Mouse (Mus musculus): ENCODE results near the gene Tspan18. TPM values are rescaled to one million over a fixed set of nuclear protein-coding genes. Genes with fewer than 3 reads are reported as not detected.

The Tspan18 gene
- polyA plus RNA-seq, 1 experiment from 2014 or later: 16.4 TPM

- 2% methylated on average over 41 of the region's 41 CpGs for WGBS
- H3K36me3 ChIP-seq: no peaks in the 10 kb centered on the region
- peak overlapping the region; percentile 47; the same call in 1 of the 2 replicates for H3K9ac ChIP-seq (replicated peaks)
- no peak for ATAC-seq (ENCODE audit: insufficient number of reproducible peaks, insufficient read depth, low FRiP score, low TSS enrichment, low read depth)
- H3K4me1 ChIP-seq (replicated peaks): peaks cover 39% of the 10 kb centered on the region
- H3K4me2 ChIP-seq: peak overlapping the region; percentile 63
- no peak overlapping the region for H3K27ac ChIP-seq
- peak overlapping the region; percentile 34 for H3K4me3 ChIP-seq (replicated peaks)
- H3K9me3 ChIP-seq: no peaks in the 10 kb centered on the region
- peaks cover 94% of the 10 kb centered on the region for H3K27me3 ChIP-seq
These were observed 154.0 kb downstream of the Tspan18 start for GRCm38 (mm10) chr2:93180077-93180844.

- ATAC-seq (ENCODE audit: insufficient number of reproducible peaks, insufficient read depth, low FRiP score, low TSS enrichment, low read depth): no peak
- no peaks in the 10 kb centered on the region for H3K9me3 ChIP-seq
- no peak overlapping the region for H3K9ac ChIP-seq (replicated peaks)
- 39% methylated on average over 5 of the region's 5 CpGs for WGBS
- no peak overlapping the region for H3K27ac ChIP-seq
- H3K27me3 ChIP-seq: peaks cover 87% of the 10 kb centered on the region
- H3K36me3 ChIP-seq: no peaks in the 10 kb centered on the region
- no peak overlapping the region for H3K4me3 ChIP-seq (replicated peaks)
- H3K4me1 ChIP-seq (replicated peaks): peaks cover 46% of the 10 kb centered on the region
- H3K4me2 ChIP-seq: peak overlapping the region; percentile 63
These were observed 154.7 kb downstream of the Tspan18 start for GRCm38 (mm10) chr2:93179603-93180002.

- 82% methylated on average over 4 of the region's 4 CpGs for WGBS
- H3K9me3 ChIP-seq: no peaks in the 10 kb centered on the region
- H3K4me1 ChIP-seq (replicated peaks): peaks cover 53% of the 10 kb centered on the region
- H3K9ac ChIP-seq (replicated peaks): no peak overlapping the region
- H3K27ac ChIP-seq: no peak overlapping the region
- H3K4me2 ChIP-seq: no peak overlapping the region
- H3K4me3 ChIP-seq (replicated peaks): no peak overlapping the region
- H3K36me3 ChIP-seq: no peaks in the 10 kb centered on the region
- peaks cover 84% of the 10 kb centered on the region for H3K27me3 ChIP-seq
- no peak for ATAC-seq (ENCODE audit: insufficient number of reproducible peaks, insufficient read depth, low FRiP score, low TSS enrichment, low read depth)
These were observed 156.0 kb downstream of the Tspan18 start for GRCm38 (mm10) chr2:93178313-93178677.

GRCm38 (mm10) chr2:93177668-93178312 is 156.5 kb downstream of the Tspan18 start:
- 80% methylated on average over 20 of the region's 20 CpGs for WGBS
- H3K27me3 ChIP-seq: peaks cover 84% of the 10 kb centered on the region
- H3K9me3 ChIP-seq: no peaks in the 10 kb centered on the region
- H3K4me1 ChIP-seq (replicated peaks): peaks cover 53% of the 10 kb centered on the region
- H3K4me2 ChIP-seq: no peak overlapping the region
- no peak overlapping the region for H3K27ac ChIP-seq
- H3K9ac ChIP-seq (replicated peaks): no peak overlapping the region
- no peak overlapping the region for H3K4me3 ChIP-seq (replicated peaks)
- ATAC-seq (ENCODE audit: insufficient number of reproducible peaks, insufficient read depth, low FRiP score, low TSS enrichment, low read depth): no peak
- H3K36me3 ChIP-seq: no peaks in the 10 kb centered on the region

- H3K4me1 ChIP-seq (replicated peaks): peaks cover 53% of the 10 kb centered on the region
- H3K27me3 ChIP-seq: peaks cover 82% of the 10 kb centered on the region
- H3K9me3 ChIP-seq: no peaks in the 10 kb centered on the region
- no peak overlapping the region for H3K9ac ChIP-seq (replicated peaks)
- WGBS: 3% methylated on average over 17 of the region's 17 CpGs
- peak overlapping the region; percentile 41 for H3K4me2 ChIP-seq
- peak overlapping the region; percentile 10; the same call in 1 of the 2 replicates for H3K4me3 ChIP-seq (replicated peaks)
- no peaks in the 10 kb centered on the region for H3K36me3 ChIP-seq
- no peak for ATAC-seq (ENCODE audit: insufficient number of reproducible peaks, insufficient read depth, low FRiP score, low TSS enrichment, low read depth)
- no peak overlapping the region for H3K27ac ChIP-seq
These were observed 157.2 kb downstream of the Tspan18 start for GRCm38 (mm10) chr2:93176871-93177667.

- H3K27me3 ChIP-seq: peaks cover 82% of the 10 kb centered on the region
- no peak overlapping the region for H3K27ac ChIP-seq
- peaks cover 53% of the 10 kb centered on the region for H3K4me1 ChIP-seq (replicated peaks)
- H3K36me3 ChIP-seq: no peaks in the 10 kb centered on the region
- WGBS: 27% methylated on average over 4 of the region's 4 CpGs
- no peak overlapping the region for H3K9ac ChIP-seq (replicated peaks)
- ATAC-seq (ENCODE audit: insufficient number of reproducible peaks, insufficient read depth, low FRiP score, low TSS enrichment, low read depth): no peak
- H3K4me2 ChIP-seq: peak overlapping the region; percentile 41
- no peaks in the 10 kb centered on the region for H3K9me3 ChIP-seq
- no peak overlapping the region for H3K4me3 ChIP-seq (replicated peaks)
These were observed 158.0 kb downstream of the Tspan18 start for GRCm38 (mm10) chr2:93176193-93176798.

- Histone ChIP-seq H3K27ac (no peak overlapping the region), H3K36me3 (no peaks in the 10 kb centered on the region), H3K9ac (replicated peaks) (no peak overlapping the region), H3K4me1 (replicated peaks) (peaks cover 53% of the 10 kb centered on the region), H3K4me2 (no peak overlapping the region), H3K9me3 (no peaks in the 10 kb centered on the region), H3K4me3 (replicated peaks) (no peak overlapping the region), H3K27me3 (peaks cover 83% of the 10 kb centered on the region)
- no peak for ATAC-seq (ENCODE audit: insufficient number of reproducible peaks, insufficient read depth, low FRiP score, low TSS enrichment, low read depth)
- 49% methylated on average over 2 of the region's 2 CpGs for WGBS
These were observed 158.6 kb downstream of the Tspan18 start for GRCm38 (mm10) chr2:93175721-93176120.

- H3K9me3 ChIP-seq: no peaks in the 10 kb centered on the region
These were observed 159.0 kb downstream of the Tspan18 start for GRCm38 (mm10) chr2:93175278-93175677.

GRCm38 (mm10) chr2:93174159-93174558 is 160.1 kb downstream of the Tspan18 start:
- Histone ChIP-seq H3K27me3 (peaks cover 78% of the 10 kb centered on the region), H3K4me2 (no peak overlapping the region), H3K9ac (replicated peaks) (no peak overlapping the region), H3K9me3 (no peaks in the 10 kb centered on the region), H3K4me1 (replicated peaks) (peaks cover 40% of the 10 kb centered on the region), H3K4me3 (replicated peaks) (no peak overlapping the region), H3K36me3 (no peaks in the 10 kb centered on the region), H3K27ac (no peak overlapping the region)
- no peak for ATAC-seq (ENCODE audit: insufficient number of reproducible peaks, insufficient read depth, low FRiP score, low TSS enrichment, low read depth)
- WGBS: 25% methylated on average over 5 of the region's 5 CpGs

More at GRCm38 (mm10) chr2:93175278-93175677, 159.0 kb downstream of the Tspan18 start:
- no peak overlapping the region for H3K4me3 ChIP-seq (replicated peaks)
- no peak for ATAC-seq (ENCODE audit: insufficient number of reproducible peaks, insufficient read depth, low FRiP score, low TSS enrichment, low read depth)
- H3K9ac ChIP-seq (replicated peaks): no peak overlapping the region
- 15% methylated on average over 5 of the region's 5 CpGs for WGBS
- H3K27me3 ChIP-seq: peaks cover 83% of the 10 kb centered on the region
- H3K27ac ChIP-seq: 0 out of 2 replicates have a peak overlapping the region, but pooled peaks have one; percentile 41
- peaks cover 49% of the 10 kb centered on the region for H3K4me1 ChIP-seq (replicated peaks)
- no peak overlapping the region for H3K4me2 ChIP-seq
- no peaks in the 10 kb centered on the region for H3K36me3 ChIP-seq

GRCm38 (mm10) chr2:93172460-93172859 is 161.8 kb downstream of the Tspan18 start:
- 44% methylated on average over 5 of the region's 5 CpGs for WGBS
- Histone ChIP-seq H3K27ac (no peak overlapping the region), H3K36me3 (no peaks in the 10 kb centered on the region), H3K9ac (replicated peaks) (no peak overlapping the region), H3K4me3 (replicated peaks) (no peak overlapping the region), H3K9me3 (no peaks in the 10 kb centered on the region), H3K27me3 (peaks cover 61% of the 10 kb centered on the region), H3K4me2 (no peak overlapping the region), H3K4me1 (replicated peaks) (peaks cover 36% of the 10 kb centered on the region)
- ATAC-seq (ENCODE audit: insufficient number of reproducible peaks, insufficient read depth, low FRiP score, low TSS enrichment, low read depth): no peak

GRCm38 (mm10) chr2:93171929-93172328 is 162.4 kb downstream of the Tspan18 start:
- no peaks in the 10 kb centered on the region for H3K9me3 ChIP-seq
- ATAC-seq (ENCODE audit: insufficient number of reproducible peaks, insufficient read depth, low FRiP score, low TSS enrichment, low read depth): no peak
- no peaks in the 10 kb centered on the region for H3K36me3 ChIP-seq
- H3K27me3 ChIP-seq: peaks cover 56% of the 10 kb centered on the region
- peaks cover 31% of the 10 kb centered on the region for H3K4me1 ChIP-seq (replicated peaks)
- no peak overlapping the region for H3K4me2 ChIP-seq
- 78% methylated on average over 6 of the region's 6 CpGs for WGBS
- H3K4me3 ChIP-seq (replicated peaks): no peak overlapping the region
- no peak overlapping the region for H3K9ac ChIP-seq (replicated peaks)
- no peak overlapping the region for H3K27ac ChIP-seq

Data from limb, embryonic 12.5 days (tissue).